27 mouse cellular contexts compared by ENCODE assay signal in genomic region chr9:56913991-56914390, GRCm38 (mm10). TPM values are rescaled to one million over a fixed set of nuclear protein-coding genes. Genes with fewer than 3 reads are reported as not detected.
A peak's percentile ranks its signal among the peaks of the same experiment; 100 is the strongest.
DNase-seq lines count a peak whose midpoint lies in the region; ATAC-seq and TF ChIP-seq lines count a peak whose summit lies in the region.
"Had no signal": no experiment of that assay in that cellular context is flagged by ENCODE, and none has a peak within 500 bp of the region (broad histone marks: within the 10 kb centered on the region; RNA-seq: fewer than 3 reads in every experiment).

No protein-coding gene starts in this region.

- H3K4me3 ChIP-seq in limb, embryonic 12.5 days (replicated peaks), result no peak overlapping the region
- H3K4me3 ChIP-seq in limb, embryonic 10.5 days, result no peak overlapping the region
- H3K4me3 ChIP-seq in myocyte, result no peak overlapping the region
- H3K4me3 ChIP-seq in midbrain, embryonic 16.5 days (ENCODE audit: low read depth, low read length), result no peak overlapping the region
- H3K4me3 ChIP-seq: hindbrain, embryonic 13.5 days; left cerebral cortex, adult 2 months; liver, embryonic 12.5 days; stomach, embryonic 15.5 days had no signal

- H3K36me3 ChIP-seq in limb, embryonic 12.5 days, result peaks cover 52% of the 10 kb centered on the region
- peaks cover 51% of the 10 kb centered on the region for H3K36me3 ChIP-seq in limb, embryonic 10.5 days
- H3K36me3 ChIP-seq in myocyte (ENCODE audit: control insufficient read depth, insufficient read depth), result peaks cover 18% of the 10 kb centered on the region
- no peaks in the 10 kb centered on the region for H3K36me3 ChIP-seq in midbrain, embryonic 16.5 days (ENCODE audit: control insufficient read depth, insufficient read depth, low read length)

- no peak overlapping the region for H3K4me2 ChIP-seq in limb, embryonic 12.5 days
- peak overlapping the region; percentile 27 for H3K4me2 ChIP-seq in myocyte (ENCODE audit: low read depth)
- H3K4me2 ChIP-seq in midbrain, embryonic 16.5 days (ENCODE audit: low read length), result no peak overlapping the region
- H3K4me2 ChIP-seq: hindbrain, embryonic 13.5 days; liver, embryonic 12.5 days; stomach, embryonic 15.5 days had no signal

- H3K4me1 ChIP-seq in limb, embryonic 12.5 days (replicated peaks), result 0 out of 2 replicates have a peak, but pooled peaks cover 4% of the 10 kb centered on the region
- H3K4me1 ChIP-seq in limb, embryonic 10.5 days, result 0 out of 2 replicates have a peak, but pooled peaks cover 4% of the 10 kb centered on the region
- H3K4me1 ChIP-seq in midbrain, embryonic 16.5 days (ENCODE audit: control insufficient read depth, insufficient read depth, low read length), result no peaks in the 10 kb centered on the region
- H3K4me1 ChIP-seq: hindbrain, embryonic 13.5 days; liver, embryonic 12.5 days; stomach, embryonic 15.5 days had no signal

- peak; percentile 24 for DNase-seq in gastrocnemius, postnatal 14 days
- DNase-seq in gastrocnemius, postnatal 4 days (ENCODE audit: low spot score in 2 of 2), result no peak
- DNase-seq in limb, embryonic 10.5 days (ENCODE audit: low spot score), result no peak
- peak; percentile 89 for DNase-seq in NIH3T3 (ENCODE audit: low read depth)
- no peak for DNase-seq in frontal cortex, postnatal 36 days (ENCODE audit: low spot score in 2 of 2)
- DNase-seq: adrenal gland, postnatal 10 days; cerebellum, adult 9-11 months; heart, postnatal 14 days; kidney, adult 9 months; kidney, postnatal 25 days; layer of hippocampus, adult 9-11 months; left cerebral cortex, postnatal 4 days; lung, adult 2 months; lung, postnatal 4 days; retina, postnatal 1 day had no signal

- H3K79me2 ChIP-seq in myocyte (ENCODE audit: control insufficient read depth, insufficient read depth), result no peaks in the 10 kb centered on the region

- no peak overlapping the region for H3ac ChIP-seq in myocyte (ENCODE audit: control insufficient read depth, insufficient read length)

- H3K27me3 ChIP-seq in limb, embryonic 12.5 days, result no peaks in the 10 kb centered on the region
- no peaks in the 10 kb centered on the region for H3K27me3 ChIP-seq in limb, embryonic 10.5 days (ENCODE audit: low read depth, poor library complexity, severe bottlenecking)
- H3K27me3 ChIP-seq in myocyte (ENCODE audit: control insufficient read depth, insufficient read depth, insufficient read length), result no peaks in the 10 kb centered on the region
- no peaks in the 10 kb centered on the region for H3K27me3 ChIP-seq in midbrain, embryonic 16.5 days (ENCODE audit: control insufficient read depth, insufficient read depth, low read depth, low read length)
- H3K27me3 ChIP-seq: hindbrain, embryonic 13.5 days; liver, embryonic 12.5 days; stomach, embryonic 15.5 days had no signal

- ATAC-seq in limb, embryonic 12.5 days (ENCODE audit: insufficient number of reproducible peaks, insufficient read depth, low FRiP score, low TSS enrichment, low read depth), result no peak
- ATAC-seq in midbrain, embryonic 16.5 days, result no peak
- ATAC-seq: forebrain, embryonic 14.5 days; inflammation-experienced regulatory T-cells, adult 6 months; liver, embryonic 12.5 days had no signal

- TF ChIP-seq POLR2A in myocyte (IDR thresholded peaks at IDR 0.05; ENCODE audit: insufficient read length, low read depth), result no peak

- H3K9me3 ChIP-seq in limb, embryonic 12.5 days, result no peaks in the 10 kb centered on the region
- H3K9me3 ChIP-seq in limb, embryonic 10.5 days (replicated peaks), result no peaks in the 10 kb centered on the region
- no peaks in the 10 kb centered on the region for H3K9me3 ChIP-seq in midbrain, embryonic 16.5 days (replicated peaks; ENCODE audit: control insufficient read depth, low read length, poor library complexity, severe bottlenecking)
- H3K9me3 ChIP-seq: hindbrain, embryonic 13.5 days; liver, embryonic 12.5 days; stomach, embryonic 15.5 days had no signal

- intact Hi-C loops in gastrocnemius, postnatal 14 days (cut with DNase I; ENCODE audit: low total_unique reads), result loop anchor here (2.0 kb wide), 1 partner anchor 247 kb away; no protein-coding TSS in a partner anchor

- WGBS in limb, embryonic 12.5 days, result 73% methylated on average over 9 of the region's 9 CpGs
- 88% methylated on average over 9 of the region's 9 CpGs for WGBS in limb, embryonic 10.5 days
- WGBS in midbrain, embryonic 16.5 days, result 86% methylated on average over 9 of the region's 9 CpGs

- peak overlapping the region; percentile 12; the same call in 1 of the 2 replicates for H3K27ac ChIP-seq in limb, embryonic 12.5 days
- H3K27ac ChIP-seq in limb, embryonic 10.5 days, result no peak overlapping the region
- no peak overlapping the region for H3K27ac ChIP-seq in midbrain, embryonic 16.5 days (ENCODE audit: low read length)
- H3K27ac ChIP-seq: hindbrain, embryonic 13.5 days; left cerebral cortex, adult 2 months; liver, embryonic 12.5 days; stomach, embryonic 15.5 days had no signal

- H3K9ac ChIP-seq in limb, embryonic 12.5 days (replicated peaks), result no peak overlapping the region
- no peak overlapping the region for H3K9ac ChIP-seq in midbrain, embryonic 16.5 days (ENCODE audit: low read depth, low read length)
- H3K9ac ChIP-seq: hindbrain, embryonic 13.5 days; liver, embryonic 12.5 days; stomach, embryonic 15.5 days had no signal

TF ChIP-seq in myocyte, 11 proteins besides CTCF, POLR2A, EP300 and RAD21:
- TF ChIP-seq MYOD1 (IDR thresholded peaks at IDR 0.05; ENCODE audit: control insufficient read depth in 1 of 3, insufficient read length in 2 of 3, low read depth in 2 of 3), result no peak
- no peak for TF ChIP-seq TCF12 (IDR thresholded peaks at IDR 0.05; ENCODE audit: insufficient read depth, poor library complexity, severe bottlenecking)
- no peak for TF ChIP-seq POLR2AphosphoS2 (IDR thresholded peaks at IDR 0.05; ENCODE audit: insufficient read length, low read depth)
- TF ChIP-seq SRF (IDR thresholded peaks at IDR 0.05; ENCODE audit: control insufficient read depth, insufficient read length, low read depth), result no peak
- no peak for TF ChIP-seq E2F4 (IDR thresholded peaks at IDR 0.05; ENCODE audit: insufficient read depth)
- TF ChIP-seq MAX (IDR thresholded peaks at IDR 0.05; ENCODE audit: low read depth), result no peak
- TF ChIP-seq MYOG (IDR thresholded peaks at IDR 0.05; ENCODE audit: control insufficient read depth in 1 of 3, insufficient read depth in 1 of 3, insufficient read length in 2 of 3, low read depth in 2 of 3), result no peak
- no peak for TF ChIP-seq USF1 (IDR thresholded peaks at IDR 0.05; ENCODE audit: low read depth)
- no peak for TF ChIP-seq TCF3 (IDR thresholded peaks at IDR 0.05; ENCODE audit: insufficient read length, low read depth)
- no peak for TF ChIP-seq CEBPB (IDR thresholded peaks at IDR 0.05; ENCODE audit: insufficient read depth, poor library complexity, severe bottlenecking)
- no peak for TF ChIP-seq REST (IDR thresholded peaks at IDR 0.05; ENCODE audit: insufficient read depth, insufficient read length)
TF ChIP-seq in myocyte: peak in this region for 0.

RNA-seq across cellular contexts. Expression of gene Snx33, which starts 14.2 kb away (rescaled TPM):
- 1 to 10 TPM; 6.4 to 6.5 TPM for total RNA-seq in gastrocnemius, postnatal 14 days (2021)
- total RNA-seq in gastrocnemius, postnatal 4 days (2021), result 10 to 100 TPM; 10.4 to 11.2 TPM
- 12.2 and 14.1 TPM in 2 replicates for polyA plus RNA-seq in limb, embryonic 12.5 days (2016; fragmentation: Nextera tagmentation; extraction: Ambion mirVana)
- polyA plus RNA-seq in limb, embryonic 10.5 days (2016; fragmentation: Nextera tagmentation; extraction: Ambion mirVana), result 9.3 and 11.6 TPM in 2 replicates
- 9.4 TPM for polyA plus RNA-seq in myocyte (2012; fragmentation: generic; extraction: Trizol)
- polyA plus RNA-seq in midbrain, embryonic 16.5 days (2015; fragmentation: Nextera tagmentation; extraction: Ambion mirVana), result 2.2 and 2.7 TPM in 2 replicates

RNA-seq across cellular contexts. Expression of gene Imp3, which starts 23.3 kb away (rescaled TPM):
- 10 to 100 TPM; 40.1 to 43.1 TPM for total RNA-seq in gastrocnemius, postnatal 14 days (2021)
- 10 to 100 TPM; 50.3 to 53.7 TPM for total RNA-seq in gastrocnemius, postnatal 4 days (2021)
- polyA plus RNA-seq in limb, embryonic 12.5 days (2016; fragmentation: Nextera tagmentation; extraction: Ambion mirVana), result 77.9 and 80.1 TPM in 2 replicates
- polyA plus RNA-seq in limb, embryonic 10.5 days (2016; fragmentation: Nextera tagmentation; extraction: Ambion mirVana), result 70.5 and 77.9 TPM in 2 replicates
- polyA plus RNA-seq in myocyte (2012; fragmentation: generic; extraction: Trizol), result 142 TPM
- 66.9 and 72.9 TPM in 2 replicates for polyA plus RNA-seq in midbrain, embryonic 16.5 days (2015; fragmentation: Nextera tagmentation; extraction: Ambion mirVana)

RNA-seq across cellular contexts. Expression of gene Snupn, which starts 36.7 kb away (rescaled TPM):
- 1 to 10 TPM; 7.3 to 7.4 TPM for total RNA-seq in gastrocnemius, postnatal 14 days (2021)
- 1 to 10 TPM; 8.0 to 8.6 TPM for total RNA-seq in gastrocnemius, postnatal 4 days (2021)
- 27.1 and 29.2 TPM in 2 replicates for polyA plus RNA-seq in limb, embryonic 12.5 days (2016; fragmentation: Nextera tagmentation; extraction: Ambion mirVana)
- 27.0 and 31.6 TPM in 2 replicates for polyA plus RNA-seq in limb, embryonic 10.5 days (2016; fragmentation: Nextera tagmentation; extraction: Ambion mirVana)
- polyA plus RNA-seq in myocyte (2012; fragmentation: generic; extraction: Trizol), result 12.8 TPM
- 27.2 and 32.0 TPM in 2 replicates for polyA plus RNA-seq in midbrain, embryonic 16.5 days (2015; fragmentation: Nextera tagmentation; extraction: Ambion mirVana)

RNA-seq across cellular contexts. Expression of gene Cspg4, which starts 49.2 kb away (rescaled TPM):
- total RNA-seq in gastrocnemius, postnatal 14 days (2021), result 10 to 100 TPM; 13.8 to 20.6 TPM
- total RNA-seq in gastrocnemius, postnatal 4 days (2021), result 10 to 100 TPM; 44.4 to 46.1 TPM
- 13.8 and 17.5 TPM in 2 replicates for polyA plus RNA-seq in limb, embryonic 12.5 days (2016; fragmentation: Nextera tagmentation; extraction: Ambion mirVana)
- polyA plus RNA-seq in limb, embryonic 10.5 days (2016; fragmentation: Nextera tagmentation; extraction: Ambion mirVana), result 2.1 and 5.0 TPM in 2 replicates
- 58.3 TPM for polyA plus RNA-seq in myocyte (2012; fragmentation: generic; extraction: Trizol)
- 7.3 and 7.8 TPM in 2 replicates for polyA plus RNA-seq in midbrain, embryonic 16.5 days (2015; fragmentation: Nextera tagmentation; extraction: Ambion mirVana)
- polyA plus RNA-seq: inflammation-experienced regulatory T-cells, adult 6 months had no signal

RNA-seq across cellular contexts. Expression of gene Odf3l1, which starts 49.5 kb away (rescaled TPM):
- under 1 TPM in 1 of 2 experiments, not detected in 1; 0.80 TPM for total RNA-seq in gastrocnemius, postnatal 14 days (2021)
- total RNA-seq in gastrocnemius, postnatal 4 days (2021), result 1 to 10 TPM; 1.1 to 1.6 TPM
- 0.52 and 0.53 TPM in 2 replicates for polyA plus RNA-seq in limb, embryonic 12.5 days (2016; fragmentation: Nextera tagmentation; extraction: Ambion mirVana)
- polyA plus RNA-seq in limb, embryonic 10.5 days (2016; fragmentation: Nextera tagmentation; extraction: Ambion mirVana), result 0.35 TPM in 1 of 2 replicates, not detected in the other
- polyA plus RNA-seq in myocyte (2012; fragmentation: generic; extraction: Trizol), result 0.85 TPM
- not detected in 2 replicates for polyA plus RNA-seq in midbrain, embryonic 16.5 days (2015; fragmentation: Nextera tagmentation; extraction: Ambion mirVana)
- total RNA-seq: heart, adult 8-10 months; heart, postnatal 14 days; left cerebral cortex, adult 2 months; left cerebral cortex, postnatal 4 days; midbrain, postnatal 0 days had no signal
- polyA plus RNA-seq: forebrain, embryonic 14.5 days; hindbrain, embryonic 13.5 days; inflammation-experienced regulatory T-cells, adult 6 months; liver, embryonic 12.5 days; neural tube, embryonic 11.5 days had no signal

Comparison
In these comparisons a context has a peak if more than half of its experiments do, and no peak if none do; other contexts are left out.
1. DNase-seq: peak in gastrocnemius, postnatal 14 days (single experiment) and NIH3T3 (single experiment); none in gastrocnemius, postnatal 4 days (0 of 2), limb, embryonic 10.5 days (single experiment) and frontal cortex, postnatal 36 days (0 of 2).